Mouse (Mus musculus) heart, postnatal 0 days (tissue): Measurements from ENCODE around the gene Rbmxl1.

ENCODE experiments used
- CTCF ChIP-seq: IDR thresholded peaks from 2 replicates; pipeline ENCODE4 v1.5.1; 2016; ENCODE audit warnings: antibody characterized with exemption, control low read depth, low read depth
- EP300 ChIP-seq: IDR thresholded peaks from 2 replicates; pipeline ENCODE4 v1.6.1; 2016; ENCODE audit warnings: antibody characterized with exemption, low read depth

DNA sequence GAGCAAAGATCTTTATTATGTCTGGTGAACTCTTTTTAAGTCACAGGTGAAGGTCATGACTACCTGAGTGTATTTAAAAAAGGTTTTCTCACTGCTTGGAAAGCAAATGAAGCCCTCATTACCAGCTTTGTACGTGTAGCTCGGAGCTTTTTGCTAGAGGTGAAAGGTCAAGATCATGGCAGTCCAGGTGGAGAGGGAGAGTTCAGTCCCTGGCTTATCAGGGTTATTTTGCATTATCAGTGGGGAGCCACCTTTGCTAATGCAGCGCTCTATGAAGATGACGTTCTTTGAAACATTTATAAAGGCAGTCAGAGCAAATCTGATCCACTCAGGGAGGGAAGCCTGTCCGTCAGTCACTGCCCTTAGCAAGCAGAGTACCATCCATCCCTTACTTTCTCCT lies 28.0 kb upstream of the Rbmxl1 start:
- TF ChIP-seq CTCF = no peak
- TF ChIP-seq EP300 = no peak
